Mouse (Mus musculus): ENCODE measurements at regions not wholly inside any gene's neighbourhood (a gene's known extent, or its start where the extent isn't known, plus 50 kb on each side); places are given as distances from the start of the nearest gene placed in this dataset.

GRCm38 (mm10) chrX:57919886-57920285 is 102.6 kb upstream of the Zic3 start:
- TF ChIP-seq CTCF (conservative IDR thresholded peaks at IDR 0.05; ENCODE audit: insufficient read depth, insufficient read length, low read depth, low read length): no peak
- TF ChIP-seq POLR2A (IDR thresholded peaks at IDR 0.05; ENCODE audit: low read depth, low read length): no peak

All from kidney, adult 2 months (tissue).